ENCODE assay signal across 8 mouse cellular contexts in the genomic region with DNA sequence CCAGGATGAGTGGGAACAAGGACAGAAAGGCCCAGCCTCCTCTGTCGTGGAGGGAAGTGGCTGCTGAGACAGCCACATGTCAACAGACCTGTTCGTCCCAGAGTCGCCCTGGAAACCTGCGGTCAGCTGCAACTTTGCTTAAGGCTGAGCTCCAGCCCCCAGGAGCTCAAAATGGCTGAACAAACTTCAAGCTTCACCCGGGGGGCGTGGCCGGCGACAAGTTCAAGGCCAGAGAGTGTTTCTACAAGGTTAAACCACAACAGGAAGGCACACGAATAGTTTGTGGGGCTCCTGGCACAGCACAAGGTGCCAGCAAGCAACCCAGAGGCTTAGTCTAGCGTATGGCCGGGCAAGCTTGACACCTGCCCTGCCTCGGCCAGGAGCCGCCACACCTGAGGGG. TPM values are rescaled to one million over a fixed set of nuclear protein-coding genes. Genes with fewer than 3 reads are reported as not detected.
"Had no signal": no experiment of that assay in that cellular context is flagged by ENCODE, and none has a peak within 500 bp of the region (broad histone marks: within the 10 kb centered on the region; RNA-seq: fewer than 3 reads in every experiment).

No protein-coding gene starts in this region.

- ATAC-seq: midbrain, embryonic 16.5 days had no signal

- DNase-seq: kidney, adult 18-20 months; kidney, postnatal 14 days; left cerebral cortex, postnatal 4 days; lung, adult 18-20 months; right cerebral cortex, adult 18-20 months; right cerebral cortex, postnatal 25 days had no signal

RNA-seq across cellular contexts. Expression of a gene that starts 13.2 kb away (rescaled TPM):
- total RNA-seq: megakaryocyte-erythroid progenitor cell, adult 5-6 weeks had no signal
